Mouse (Mus musculus) skeletal muscle tissue, adult 2 months (tissue): ENCODE measurements around the gene Akap14.

Experiments used
- DNase-seq: peaks from one replicate; pipeline ENCODE4 v3.0.0-alpha.2; 2012; ENCODE audit warnings: low read depth, low spot score

The Akap14 gene

GRCm38 (mm10) chrX:37103826-37104225, 64.8 kb downstream of the Akap14 start:
- no peak for DNase-seq
